Mouse (Mus musculus) liver, embryonic 15.5 days (tissue): ENCODE results near the gene Prdx1. TPM values are rescaled to one million over a fixed set of nuclear protein-coding genes. Genes with fewer than 3 reads are reported as not detected.
"Not testable (repeated sequence)": the region's sequence is repeated elsewhere in the genome, so short reads cannot be mapped to it uniquely, and the experiment has no call there.

Experiments
- ATAC-seq: fragments of 200-750 bp; cut with Nextera tagmentation; 2 replicates; pipeline ENCODE4 v1.8.0; 2017; ENCODE audit warnings: moderate number of reproducible peaks, mild to moderate bottlenecking, moderate library complexity; ENCODE audit not compliant: insufficient read depth
- H3K27ac ChIP-seq: fragments of 300-500 bp; sonication (generic); replicated peaks from 2 replicates; pipeline ENCODE4 v1.5.1; 2015; ENCODE audit warnings: mild to moderate bottlenecking, inconsistent platforms
- H3K27me3 ChIP-seq: fragments of 300-500 bp; sonication (generic); 2 replicates; pipeline ENCODE4 v1.6.1; 2015; ENCODE audit warnings: mild to moderate bottlenecking, inconsistent platforms
- H3K36me3 ChIP-seq: fragments of 300-500 bp; sonication (generic); replicated peaks from 2 replicates; pipeline ENCODE4 v1.6.1; 2015; ENCODE audit warnings: moderate library complexity, mild to moderate bottlenecking, inconsistent platforms
- H3K4me1 ChIP-seq: fragments of 300-500 bp; sonication (generic); replicated peaks from 2 replicates; pipeline ENCODE4 v1.6.1; 2015; ENCODE audit warnings: inconsistent platforms
- H3K4me2 ChIP-seq: fragments of 300-500 bp; sonication (generic); 2 replicates; pipeline ENCODE4 v1.6.1; 2015; ENCODE audit warnings: moderate library complexity, mild to moderate bottlenecking, inconsistent platforms
- H3K4me3 ChIP-seq: fragments of 300-500 bp; sonication (generic); replicated peaks from 2 replicates; pipeline ENCODE4 v1.5.1; 2015; ENCODE audit warnings: mild to moderate bottlenecking, inconsistent platforms
- H3K9ac ChIP-seq: fragments of 300-500 bp; sonication (generic); 2 replicates; pipeline ENCODE4 v1.6.1; 2015; ENCODE audit warnings: moderate library complexity, mild to moderate bottlenecking, inconsistent platforms
- H3K9me3 ChIP-seq: fragments of 300-500 bp; sonication (generic); replicated peaks from 2 replicates; pipeline ENCODE4 v1.6.1; 2016; ENCODE audit warnings: inconsistent platforms
- WGBS: fragments of 180-500 bp; shearing (Covaris S2); methylation state at CpG from one replicate; pipeline ENCODE4 v1.1.7; 2015; ENCODE audit warnings: mixed read lengths; ENCODE audit not compliant: insufficient replicate concordance; 5-methylcytosine and 5-hydroxymethylcytosine counted together
- polyA plus RNA-seq: library from polyadenylated mRNA; unstranded; fragments of >200 nt; fragmentation: Nextera tagmentation; extraction: Ambion mirVana; gene quantifications from 2 replicates; pipeline ENCODE4 v1.2.1, GENCODE M21; 2015

The Prdx1 gene
- polyA plus RNA-seq, 1 experiment from 2014 or later: 937 TPM

DNA sequence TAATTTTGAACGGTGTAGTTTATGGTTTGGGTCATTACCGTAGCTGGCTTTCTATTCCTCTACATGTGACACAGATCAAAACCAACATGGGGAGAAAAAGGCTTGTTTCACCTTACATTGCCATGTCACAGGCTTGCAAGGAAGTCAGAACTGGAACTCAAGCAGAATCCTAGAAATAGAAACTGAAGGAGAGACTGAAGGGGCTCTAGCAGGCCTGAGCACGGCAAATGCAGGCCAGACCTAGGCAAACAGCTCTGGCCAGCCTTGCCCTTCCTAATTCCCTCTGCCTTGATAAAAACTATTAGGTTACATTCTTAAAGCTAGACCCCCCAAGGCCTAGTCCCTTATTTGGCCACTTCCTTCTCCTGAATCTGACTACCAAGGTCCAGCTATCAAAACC is 29.7 kb upstream of the Prdx1 start:
- 59% methylated on average over 3 of the region's 3 CpGs for WGBS

DNA sequence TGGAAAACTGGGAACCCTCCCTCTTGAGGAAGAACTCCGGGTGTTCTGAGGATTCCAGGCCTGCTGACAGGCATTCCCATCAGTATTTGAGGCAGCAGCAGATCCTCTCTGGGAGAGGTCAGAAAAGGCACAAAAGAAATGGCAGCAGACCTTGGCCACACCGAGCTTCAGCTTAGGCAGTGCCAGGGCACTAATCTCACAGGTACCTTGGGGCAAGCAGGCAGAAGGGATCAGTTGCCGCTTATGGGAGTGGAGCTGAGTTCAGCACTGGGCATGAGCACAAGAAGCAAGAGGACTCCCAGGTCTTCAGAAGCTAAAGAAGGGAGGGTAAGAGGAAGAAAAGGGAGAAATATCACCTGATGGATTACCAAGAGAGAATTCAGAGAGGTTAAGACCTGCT is 27.4 kb upstream of the Prdx1 start:
- Histone ChIP-seq H3K4me1 (peaks cover 22% of the 10 kb centered on the region), H3K4me2 (no peak overlapping the region), H3K36me3 (no peaks in the 10 kb centered on the region), H3K9ac (no peak overlapping the region), H3K27me3 (0 out of 2 replicates have a peak, but pooled peaks cover 5% of the 10 kb centered on the region), H3K9me3 (no peaks in the 10 kb centered on the region), H3K27ac (no peak overlapping the region), H3K4me3 (no peak overlapping the region)
- ATAC-seq: no peak
- WGBS: 52% methylated on average over 3 of the region's 3 CpGs

More for the DNA sequence above, 29.7 kb upstream of the Prdx1 start:
- no peak for ATAC-seq
- H3K4me1 ChIP-seq: peaks cover 31% of the 10 kb centered on the region
- H3K27ac ChIP-seq: no peak overlapping the region; the same call in 1 of the 2 replicates
- no peaks in the 10 kb centered on the region for H3K36me3 ChIP-seq
- 0 out of 2 replicates have a peak, but pooled peaks cover 5% of the 10 kb centered on the region for H3K27me3 ChIP-seq
- H3K4me2 ChIP-seq: no peak overlapping the region
- H3K4me3 ChIP-seq: no peak overlapping the region
- H3K9me3 ChIP-seq: no peaks in the 10 kb centered on the region
- H3K9ac ChIP-seq: no peak overlapping the region

DNA sequence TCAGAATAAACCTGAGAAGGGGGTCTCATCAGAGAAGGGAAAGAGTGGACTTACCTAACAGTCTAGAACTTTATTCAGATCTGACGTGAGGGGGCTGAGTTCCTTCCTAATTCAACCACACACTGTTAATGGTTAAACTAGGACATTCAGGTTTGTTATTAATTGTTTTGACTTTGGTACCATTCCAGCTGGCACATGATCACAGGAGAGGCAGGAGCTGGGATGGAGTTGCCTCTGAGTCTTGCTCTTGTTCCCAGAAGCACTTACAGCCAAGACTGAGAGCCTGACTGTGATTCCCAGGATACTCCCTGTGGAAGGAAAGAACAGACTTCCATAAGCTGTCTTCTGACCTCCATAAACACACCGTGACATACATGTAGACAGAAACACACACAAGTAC is 25.9 kb upstream of the Prdx1 start:
- H3K27me3 ChIP-seq: 0 out of 2 replicates have a peak, but pooled peaks cover 5% of the 10 kb centered on the region
- no peak overlapping the region for H3K9ac ChIP-seq
- no peak overlapping the region; the same call in 1 of the 2 replicates for H3K27ac ChIP-seq
- no peak overlapping the region for H3K4me2 ChIP-seq
- ATAC-seq: peak; percentile 56
- WGBS: 51% methylated on average over 2 of the region's 2 CpGs
- no peaks in the 10 kb centered on the region for H3K9me3 ChIP-seq
- peaks cover 22% of the 10 kb centered on the region for H3K4me1 ChIP-seq
- no peaks in the 10 kb centered on the region for H3K36me3 ChIP-seq
- no peak overlapping the region for H3K4me3 ChIP-seq

DNA sequence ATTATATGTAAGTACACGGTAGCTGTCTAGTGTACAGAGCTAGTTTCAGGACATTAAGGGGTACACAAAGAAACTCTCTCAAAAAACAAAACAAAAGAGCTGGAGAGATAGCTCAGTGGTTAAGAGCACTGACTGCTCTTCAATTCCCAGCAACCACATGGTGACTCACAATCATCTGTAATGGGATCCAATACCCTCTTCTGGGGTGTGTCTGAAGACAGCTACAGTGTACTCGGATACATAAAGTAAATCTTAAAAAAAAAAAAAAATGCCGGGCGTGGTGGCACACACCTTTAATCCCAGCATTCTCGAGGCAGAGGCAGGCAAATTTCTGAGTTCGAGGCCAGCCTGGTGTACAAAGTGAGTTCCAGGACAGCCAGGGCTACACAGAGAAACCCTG is 25.4 kb upstream of the Prdx1 start:
- H3K36me3 ChIP-seq, ATAC-seq, H3K4me2 ChIP-seq, H3K27me3 ChIP-seq, H3K9me3 ChIP-seq, H3K4me3 ChIP-seq, H3K9ac ChIP-seq, H3K27ac ChIP-seq: not testable (repeated sequence)
- 65% methylated on average over 6 of the region's 6 CpGs for WGBS
- H3K4me1 ChIP-seq: peaks cover 20% of the 10 kb centered on the region

DNA sequence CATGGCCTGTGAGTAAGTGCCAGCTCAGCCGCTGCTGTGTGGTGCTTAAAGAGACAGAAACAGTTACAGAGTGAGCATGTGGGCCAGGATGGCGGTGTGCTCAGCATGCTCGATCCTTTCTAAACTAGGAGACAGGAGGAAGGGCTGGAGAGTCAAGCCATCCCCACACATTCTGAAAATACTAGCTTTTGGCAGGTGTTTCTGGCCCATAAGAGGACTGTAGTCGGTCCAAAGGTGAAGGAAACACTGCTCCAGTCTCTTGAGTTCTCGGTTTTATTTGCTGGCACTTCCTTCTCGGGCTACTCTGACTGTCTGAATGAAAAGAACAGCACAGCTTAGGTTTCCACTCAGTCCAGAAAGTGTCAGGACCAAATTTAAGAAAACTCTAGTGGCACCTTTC is 24.5 kb upstream of the Prdx1 start:
- Histone ChIP-seq H3K4me3 (no peak overlapping the region), H3K36me3 (no peaks in the 10 kb centered on the region), H3K27me3 (0 out of 2 replicates have a peak, but pooled peaks cover 5% of the 10 kb centered on the region), H3K9me3 (no peaks in the 10 kb centered on the region), H3K4me2 (no peak overlapping the region), H3K4me1 (peaks cover 10% of the 10 kb centered on the region), H3K27ac (no peak overlapping the region), H3K9ac (no peak overlapping the region)
- no peak for ATAC-seq
- 60% methylated on average over 6 of the region's 6 CpGs for WGBS

DNA sequence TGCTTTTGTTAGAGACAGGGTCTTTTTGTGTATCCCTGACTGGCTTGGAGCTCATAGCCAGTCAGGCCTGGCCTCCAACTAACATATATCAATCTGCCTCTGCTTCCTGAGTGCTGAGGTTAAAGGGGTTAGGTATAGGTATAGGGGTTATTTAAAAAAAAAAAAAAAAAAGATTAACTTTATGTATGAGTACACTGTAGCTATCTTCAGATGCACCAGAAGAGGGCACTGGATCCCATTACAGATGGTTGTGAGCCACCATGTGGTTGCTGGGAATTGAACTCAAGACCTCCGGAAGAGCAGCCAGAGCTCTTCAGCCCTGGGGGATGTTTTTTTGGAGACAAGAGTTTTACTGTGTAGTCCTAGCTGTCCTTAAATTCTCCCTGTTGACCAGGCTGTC is 23.3 kb upstream of the Prdx1 start:
- H3K36me3 ChIP-seq: no peaks in the 10 kb centered on the region
- no peaks in the 10 kb centered on the region for H3K9me3 ChIP-seq
- no peak for ATAC-seq
- H3K4me1 ChIP-seq: peaks cover 7% of the 10 kb centered on the region; the same call in 1 of the 2 replicates
- 0 out of 2 replicates have a peak, but pooled peaks cover 11% of the 10 kb centered on the region for H3K27me3 ChIP-seq
- H3K9ac ChIP-seq: no peak overlapping the region
- WGBS: 84% methylated on average over 1 of the region's 1 CpGs
- H3K4me3 ChIP-seq: no peak overlapping the region
- H3K27ac ChIP-seq: no peak overlapping the region
- no peak overlapping the region for H3K4me2 ChIP-seq

DNA sequence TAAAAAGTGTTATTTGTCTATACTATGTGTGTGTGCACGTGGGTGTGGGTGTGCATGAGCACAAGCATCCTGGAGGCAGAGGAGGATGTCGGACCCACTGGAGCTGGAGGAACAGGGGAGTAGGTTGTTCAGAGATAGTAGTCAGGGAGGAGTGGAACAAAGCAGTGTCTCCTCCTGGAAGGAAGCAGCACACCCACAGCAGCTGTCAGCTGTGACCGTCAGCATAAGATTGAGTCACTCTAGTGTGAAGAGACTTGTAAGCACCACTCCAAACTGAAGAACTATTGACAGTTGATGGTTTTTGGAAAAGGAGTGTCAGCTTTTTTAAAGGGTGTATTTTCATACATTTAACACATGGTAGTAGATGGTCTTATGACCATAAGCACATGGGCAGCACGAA is 18.7 kb upstream of the Prdx1 start:
- Histone ChIP-seq H3K9ac (no peak overlapping the region), H3K4me1 (0 out of 2 replicates have a peak, but pooled peaks cover 6% of the 10 kb centered on the region), H3K9me3 (no peaks in the 10 kb centered on the region), H3K4me3 (no peak overlapping the region), H3K27ac (no peak overlapping the region), H3K4me2 (no peak overlapping the region), H3K27me3 (0 out of 2 replicates have a peak, but pooled peaks cover 6% of the 10 kb centered on the region), H3K36me3 (no peaks in the 10 kb centered on the region)
- 40% methylated on average over 4 of the region's 4 CpGs for WGBS
- ATAC-seq: no peak

DNA sequence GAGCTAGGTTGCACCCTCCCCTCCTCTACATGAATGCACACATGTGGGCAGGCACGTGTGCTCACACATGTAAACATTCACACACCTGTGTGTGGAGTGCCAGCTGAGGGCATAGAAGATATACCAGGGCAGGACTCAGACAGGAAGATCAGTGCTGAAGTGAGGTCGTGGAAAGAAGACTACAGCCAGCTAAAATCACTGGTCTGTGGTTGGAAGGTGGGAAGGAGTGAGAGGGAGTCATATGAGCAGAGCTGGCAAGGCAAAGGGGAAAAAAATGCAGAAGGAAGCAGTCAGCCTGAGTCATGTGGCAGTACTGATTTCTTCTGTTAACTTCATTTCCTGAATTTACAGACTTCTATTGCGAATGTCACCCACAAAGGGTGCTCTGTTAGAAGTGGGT is 17.2 kb upstream of the Prdx1 start:
- Histone ChIP-seq H3K9ac (no peak overlapping the region), H3K27me3 (0 out of 2 replicates have a peak, but pooled peaks cover 6% of the 10 kb centered on the region), H3K27ac (no peak overlapping the region), H3K36me3 (no peaks in the 10 kb centered on the region), H3K4me3 (no peak overlapping the region), H3K4me2 (no peak overlapping the region), H3K9me3 (no peaks in the 10 kb centered on the region), H3K4me1 (peaks cover 16% of the 10 kb centered on the region)
- 15% methylated on average over 3 of the region's 3 CpGs for WGBS
- ATAC-seq: no peak

DNA sequence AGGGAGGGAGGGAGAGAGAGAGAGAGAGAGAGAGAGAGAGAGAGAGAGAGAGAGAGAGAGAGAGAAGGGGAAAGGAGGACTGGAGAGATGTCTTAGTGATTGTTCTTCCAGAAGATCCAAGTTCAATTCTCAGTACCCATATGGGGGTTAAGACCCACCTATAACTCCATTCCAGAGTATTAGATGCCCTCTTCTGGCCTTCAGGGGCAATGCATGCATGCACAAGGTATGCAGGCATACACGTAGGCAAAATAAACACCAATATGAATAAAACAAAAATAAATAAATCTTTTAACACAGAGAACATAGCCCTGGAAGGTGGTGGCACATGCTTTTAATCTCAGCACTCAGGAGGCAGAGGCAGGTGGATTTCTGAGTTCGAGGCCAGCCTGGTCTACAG is 16.1 kb upstream of the Prdx1 start:
- WGBS: 37% methylated on average over 2 of the region's 2 CpGs
- Histone ChIP-seq H3K27ac (no peak overlapping the region), H3K4me1 (peaks cover 23% of the 10 kb centered on the region), H3K9me3 (no peaks in the 10 kb centered on the region), H3K36me3 (no peaks in the 10 kb centered on the region), H3K9ac (no peak overlapping the region), H3K4me3 (no peak overlapping the region), H3K27me3 (0 out of 2 replicates have a peak, but pooled peaks cover 6% of the 10 kb centered on the region), H3K4me2 (no peak overlapping the region)
- ATAC-seq: no peak

DNA sequence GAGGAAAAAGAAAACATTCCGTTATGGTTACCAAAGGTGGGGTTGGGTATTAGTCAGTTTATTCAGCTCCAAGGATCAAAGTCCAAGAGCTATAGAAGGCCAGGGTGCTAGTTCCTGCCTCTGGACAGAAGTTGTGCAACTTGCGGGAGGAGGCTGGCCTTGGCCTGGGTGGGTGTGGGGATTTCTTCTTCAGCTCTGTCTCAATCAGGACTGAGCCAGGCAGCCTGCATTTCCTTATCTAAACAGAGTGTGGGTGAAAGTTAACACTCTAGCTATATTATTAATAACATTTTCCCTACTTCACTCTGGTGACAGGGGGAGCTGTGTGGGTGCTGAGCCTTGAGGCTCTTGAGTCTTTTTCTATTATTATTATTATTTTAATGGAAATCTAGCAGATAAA is 12.6 kb upstream of the Prdx1 start:
- Histone ChIP-seq H3K27me3 (peaks cover 5% of the 10 kb centered on the region; the same call in 1 of the 2 replicates), H3K27ac (peak overlapping the region; percentile 38), H3K4me2 (peak overlapping the region; percentile 5; the same call in 1 of the 2 replicates), H3K9me3 (no peaks in the 10 kb centered on the region), H3K4me3 (no peak overlapping the region), H3K4me1 (peaks cover 19% of the 10 kb centered on the region), H3K9ac (no peak overlapping the region), H3K36me3 (no peaks in the 10 kb centered on the region)
- ATAC-seq: peak; percentile 84
- WGBS: 30% methylated on average over 2 of the region's 2 CpGs

DNA sequence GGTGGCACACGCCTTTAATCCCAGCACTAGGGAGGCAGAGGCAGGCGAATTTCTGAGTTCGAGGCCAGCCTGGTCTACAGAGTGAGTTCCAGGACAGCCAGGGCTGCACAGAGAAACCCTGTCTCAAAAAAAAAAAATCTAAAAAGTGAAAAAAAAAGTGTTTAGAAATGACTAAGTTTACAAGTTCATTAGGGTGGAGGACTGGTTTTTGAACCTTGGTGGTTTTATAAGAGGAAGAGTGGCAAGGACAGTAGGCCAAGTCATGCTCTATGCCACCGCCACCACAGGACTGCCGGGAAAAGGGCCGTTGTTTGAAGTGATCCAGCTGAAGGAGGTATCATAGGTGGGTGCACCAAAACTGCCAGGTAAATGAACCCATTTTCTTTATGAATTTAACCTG is 10.6 kb upstream of the Prdx1 start:
- not testable (repeated sequence) for H3K27me3 ChIP-seq, ATAC-seq, H3K9me3 ChIP-seq, H3K4me3 ChIP-seq, H3K9ac ChIP-seq, H3K4me2 ChIP-seq, H3K36me3 ChIP-seq
- 71% methylated on average over 6 of the region's 6 CpGs for WGBS
- Histone ChIP-seq H3K27ac (0 out of 2 replicates have a peak overlapping the region, but pooled peaks have one; percentile 33), H3K4me1 (peaks cover 17% of the 10 kb centered on the region)

DNA sequence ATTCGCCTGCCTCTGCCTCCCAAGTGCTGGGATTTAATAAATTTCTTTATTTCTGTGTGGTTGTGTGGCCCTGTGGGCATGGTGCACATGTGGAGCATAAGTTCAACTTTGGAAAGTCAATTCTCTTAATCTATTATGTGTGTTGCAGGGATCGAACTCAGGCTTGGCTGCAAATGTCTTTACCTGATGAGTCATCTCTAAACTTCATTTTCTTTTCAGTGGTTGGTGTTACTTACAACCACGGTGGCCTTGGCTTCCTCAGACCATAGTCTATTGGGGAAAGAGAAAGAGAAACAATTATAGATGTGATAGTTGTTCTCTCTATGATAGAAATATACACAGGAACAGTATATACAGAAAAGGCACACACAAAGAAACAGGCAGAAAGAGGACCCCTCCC is 9.3 kb upstream of the Prdx1 start:
- Histone ChIP-seq H3K36me3 (no peaks in the 10 kb centered on the region), H3K9me3 (no peaks in the 10 kb centered on the region), H3K4me2 (no peak overlapping the region), H3K4me3 (no peak overlapping the region), H3K4me1 (peaks cover 17% of the 10 kb centered on the region), H3K9ac (no peak overlapping the region), H3K27me3 (peaks cover 5% of the 10 kb centered on the region; the same call in 1 of the 2 replicates), H3K27ac (no peak overlapping the region)
- no peak for ATAC-seq
- WGBS: 60% methylated on average over 3 of the region's 3 CpGs
